Mouse (Mus musculus): ENCODE measurements around the gene Ssr2.

Gene Ssr2

DNA sequence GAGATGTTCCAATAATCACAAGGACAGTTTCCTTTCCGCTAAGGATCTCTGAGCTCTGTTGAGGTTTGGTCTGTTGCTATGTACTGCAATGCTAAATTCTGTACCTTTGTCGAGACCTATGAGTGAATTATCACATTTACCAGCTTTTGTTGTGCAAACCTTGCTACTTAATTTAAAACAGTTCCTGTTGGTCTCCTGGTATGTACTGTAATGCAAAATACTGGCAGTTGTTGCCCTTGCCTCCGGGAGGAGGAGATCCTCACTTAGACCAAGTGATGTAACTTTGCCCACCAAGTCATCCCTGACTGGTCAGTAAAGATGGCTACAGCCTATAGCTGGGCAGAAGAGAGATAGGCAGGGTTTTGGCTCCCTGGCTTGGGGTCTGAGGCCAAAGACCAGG lies at the start of gene Ssr2:
Gene Ssr2, plus strand, starts transcription at position 337 of the 400 bp plus-strand sequence.
- DNase-seq (ENCODE audit: low spot score): no peak

DNA sequence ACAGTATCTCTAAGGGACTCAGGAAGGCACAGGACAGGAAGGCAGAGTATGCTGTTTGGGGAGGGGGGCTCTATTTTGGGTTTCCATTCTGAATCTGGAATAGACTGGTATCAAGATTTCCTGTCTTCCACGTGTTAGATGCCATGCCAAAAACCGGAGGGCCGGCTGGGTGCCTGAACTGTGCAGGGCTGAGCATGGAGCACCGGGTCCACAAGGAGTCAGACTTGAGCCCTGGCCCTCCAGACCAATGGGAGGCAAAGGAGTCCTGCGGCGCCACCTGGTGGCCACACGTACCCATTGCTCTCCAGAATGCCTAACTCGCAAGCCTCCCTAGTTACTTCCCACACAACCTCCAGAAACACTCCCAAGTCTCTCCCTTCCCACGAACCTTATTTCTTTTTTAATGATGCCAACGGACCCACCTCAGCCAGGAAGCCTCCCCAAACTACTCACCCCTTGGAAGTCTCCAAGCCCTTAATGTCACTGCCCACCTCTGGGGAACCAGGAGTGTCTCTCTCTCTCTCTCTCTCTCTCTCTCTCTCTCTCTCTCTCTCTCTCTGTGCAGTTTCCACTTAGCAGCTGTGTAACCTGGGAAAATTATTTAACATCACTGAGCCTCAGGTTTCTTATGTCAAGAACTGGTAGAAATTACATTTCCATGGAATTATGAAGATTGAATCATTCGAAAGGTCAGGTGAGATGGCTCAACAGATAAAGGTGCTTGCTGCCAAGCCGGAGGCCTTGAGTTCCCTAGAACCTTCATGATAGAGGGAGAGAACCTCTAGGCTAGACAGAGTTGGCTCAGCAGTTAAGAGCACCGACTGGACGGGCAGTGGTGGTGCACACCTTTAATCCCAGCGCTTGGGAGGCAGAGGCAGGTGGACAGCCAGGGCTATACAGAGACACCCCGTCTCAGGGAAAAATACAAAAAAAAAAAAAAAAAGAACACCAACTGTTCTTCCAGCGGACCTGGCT lies 49.2 kb upstream of the Ssr2 start:
- peak; percentile 97 for DNase-seq (ENCODE audit: low spot score)

- peak; percentile 26 for DNase-seq (ENCODE audit: low spot score)
Observed at GRCm38 (mm10) chr3:88527565-88527964, 48.1 kb upstream of the Ssr2 start.

- DNase-seq (ENCODE audit: low spot score): no peak
Observed at GRCm38 (mm10) chr3:88528646-88529045, 47.0 kb upstream of the Ssr2 start.

- peak; percentile 32 for DNase-seq (ENCODE audit: low spot score)
Observed at GRCm38 (mm10) chr3:88529204-88530000, 46.3 kb upstream of the Ssr2 start.

GRCm38 (mm10) chr3:88530082-88530864 lies 45.4 kb upstream of the Ssr2 start:
- DNase-seq (ENCODE audit: low spot score): peak; percentile 51

- peak; percentile 84 for DNase-seq (ENCODE audit: low spot score)
Observed at GRCm38 (mm10) chr3:88531348-88532298, 44.1 kb upstream of the Ssr2 start.

- peak; percentile 52 for DNase-seq (ENCODE audit: low spot score)
Observed at GRCm38 (mm10) chr3:88532299-88532674, 43.4 kb upstream of the Ssr2 start, which contains the start of gene Mex3a. Gene Mex3a, plus strand, starts transcription at chr3:88532395.

GRCm38 (mm10) chr3:88532689-88533511 lies 42.8 kb upstream of the Ssr2 start:
- DNase-seq (ENCODE audit: low spot score): peak; percentile 71

DNA sequence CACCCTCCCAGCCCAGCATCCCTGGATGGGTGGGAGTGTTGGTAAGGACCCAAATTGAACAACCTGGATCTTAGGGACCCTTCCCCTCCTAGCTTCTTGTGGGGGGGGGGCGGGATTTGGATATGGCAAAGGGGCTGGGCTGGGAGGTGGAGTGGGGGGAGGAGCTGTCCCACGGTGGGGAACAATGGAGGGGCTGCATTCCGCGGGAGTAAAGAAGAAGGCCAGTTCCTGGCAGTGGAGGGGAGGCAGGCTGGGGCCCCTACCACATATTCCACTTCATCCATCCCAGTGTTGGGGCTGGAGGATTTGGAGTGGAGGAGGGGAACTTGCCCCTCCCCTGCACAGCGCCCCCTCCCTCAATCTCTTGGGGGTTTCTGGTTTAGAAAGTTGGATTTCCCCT lies 42.0 kb upstream of the Ssr2 start:
- DNase-seq (ENCODE audit: low spot score): no peak

DNA sequence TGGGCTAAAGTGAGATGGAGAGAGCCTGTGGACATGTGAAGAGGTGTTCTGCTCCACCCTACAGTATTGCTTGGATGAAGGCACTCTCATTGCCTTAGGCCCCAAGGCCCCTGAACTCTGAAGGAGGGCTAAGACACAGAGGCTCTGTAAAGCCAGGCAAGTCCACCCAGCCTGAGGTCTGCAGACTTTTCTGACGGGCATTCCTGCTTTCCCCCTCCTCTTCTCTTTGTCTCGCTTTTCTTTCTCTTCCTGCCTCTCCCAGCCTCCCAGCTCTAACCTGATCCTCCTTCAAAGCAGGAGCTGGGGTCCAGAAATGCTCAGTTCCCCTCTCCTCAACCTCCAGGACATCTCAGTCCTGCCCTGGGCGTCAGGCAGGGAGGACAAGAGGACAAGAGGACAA lies 40.7 kb upstream of the Ssr2 start:
- DNase-seq (ENCODE audit: low spot score): no peak

DNA sequence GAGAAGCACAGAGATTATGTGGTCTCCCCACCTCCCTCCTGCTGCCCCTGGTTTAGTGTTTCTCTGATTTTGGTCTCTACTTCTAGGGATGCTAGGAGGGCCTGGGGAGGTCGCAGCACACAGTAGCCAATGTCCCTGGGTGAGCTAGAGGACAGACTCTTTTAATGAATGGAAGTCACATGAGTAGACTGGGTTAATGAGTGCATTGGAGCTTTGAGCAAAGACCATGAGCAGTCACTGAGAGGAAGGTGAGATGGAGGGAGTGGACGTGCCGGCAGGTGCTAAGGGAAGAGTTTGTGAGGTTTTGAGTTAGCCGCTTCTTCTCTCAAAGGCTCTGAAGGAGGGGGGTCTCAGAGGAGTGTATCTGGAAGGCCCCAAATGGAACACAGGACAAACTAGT lies 40.1 kb upstream of the Ssr2 start:
- DNase-seq (ENCODE audit: low spot score): no peak

DNA sequence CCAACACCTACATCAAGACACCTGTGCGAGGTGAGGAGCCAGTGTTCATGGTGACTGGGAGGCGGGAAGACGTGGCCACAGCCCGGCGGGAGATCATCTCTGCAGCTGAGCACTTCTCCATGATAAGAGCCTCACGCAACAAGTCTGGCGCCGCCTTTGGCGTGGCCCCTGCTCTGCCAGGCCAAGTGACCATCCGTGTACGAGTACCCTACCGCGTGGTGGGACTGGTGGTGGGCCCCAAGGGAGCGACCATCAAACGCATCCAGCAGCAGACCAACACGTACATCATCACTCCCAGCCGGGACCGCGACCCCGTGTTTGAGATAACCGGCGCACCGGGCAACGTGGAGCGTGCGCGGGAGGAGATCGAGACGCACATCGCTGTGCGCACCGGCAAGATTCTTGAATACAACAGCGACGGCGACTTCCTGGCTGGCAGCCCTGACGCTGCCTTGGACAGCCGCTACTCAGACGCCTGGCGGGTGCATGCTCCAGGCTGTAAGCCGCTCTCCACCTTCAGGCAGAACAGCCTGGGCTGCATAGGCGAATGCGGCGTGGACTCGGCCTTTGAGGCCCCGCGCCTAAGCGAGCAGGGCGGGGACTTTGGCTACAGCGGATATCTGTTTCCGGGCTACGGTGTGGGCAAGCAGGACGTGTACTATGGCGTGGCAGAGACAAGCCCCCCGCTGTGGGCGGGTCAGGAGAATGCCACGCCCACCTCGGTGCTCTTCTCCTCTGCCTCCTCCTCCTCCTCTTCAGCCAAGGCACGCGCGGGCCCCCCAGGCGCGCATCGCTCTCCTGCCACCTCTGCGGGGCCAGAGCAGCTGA lies 39.4 kb upstream of the Ssr2 start:
- peak; percentile 88 for DNase-seq (ENCODE audit: low spot score)

GRCm38 (mm10) chr3:88537146-88537545 lies 38.5 kb upstream of the Ssr2 start:
- no peak for DNase-seq (ENCODE audit: low spot score)

- no peak for DNase-seq (ENCODE audit: low spot score)
Observed at GRCm38 (mm10) chr3:88538271-88539145, 37.2 kb upstream of the Ssr2 start.

DNA sequence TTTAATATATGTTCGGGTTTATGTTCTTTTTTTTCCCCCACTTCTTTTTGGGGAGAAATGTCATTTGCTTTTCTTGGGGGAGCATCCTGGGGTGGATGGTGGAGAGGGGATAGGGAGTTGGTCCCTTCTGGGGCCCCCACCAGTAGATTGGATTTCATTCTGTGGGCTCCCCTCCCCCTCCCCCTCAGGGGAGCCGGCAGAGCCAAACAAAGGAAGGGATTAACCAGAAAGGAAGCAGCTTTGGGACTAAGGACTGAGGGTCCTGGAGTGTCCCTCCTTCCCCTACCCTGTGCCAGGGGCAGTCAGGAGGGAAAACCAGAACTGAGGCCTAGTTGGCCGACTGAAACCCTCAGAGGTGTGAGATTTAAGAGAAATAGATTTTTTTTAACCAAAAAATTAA lies 36.3 kb upstream of the Ssr2 start:
- DNase-seq (ENCODE audit: low spot score): peak; percentile 55

DNA sequence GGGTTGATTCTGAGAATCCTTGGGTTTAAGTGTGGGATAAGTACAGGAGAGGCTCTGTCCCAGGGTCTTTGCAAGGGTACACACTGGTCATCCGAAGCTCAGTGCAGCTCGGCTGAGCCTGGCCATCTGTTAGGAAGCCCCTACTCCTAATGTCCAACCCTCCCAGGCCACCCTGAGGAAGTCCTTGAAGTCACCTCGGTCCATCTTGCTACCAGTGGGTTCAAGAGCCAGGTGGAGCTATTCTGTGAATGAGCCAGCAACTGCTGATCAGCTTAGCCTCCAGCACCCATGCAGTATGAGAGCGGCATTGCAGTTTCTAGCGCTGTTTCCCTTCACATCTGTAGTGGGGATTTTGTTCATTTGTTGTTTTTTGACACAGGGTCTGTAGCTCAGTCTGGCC lies 35.6 kb upstream of the Ssr2 start:
- DNase-seq (ENCODE audit: low spot score): no peak

Measured in embryo, embryonic 10 days (tissue).